Mouse (Mus musculus): ENCODE results near the gene Slc5a5. TPM values are rescaled to one million over a fixed set of nuclear protein-coding genes. Genes with fewer than 3 reads are reported as not detected.
"Not testable (repeated sequence)": the region's sequence is repeated elsewhere in the genome, so short reads cannot be mapped to it uniquely, and the experiment has no call there.

The Slc5a5 gene
- polyA plus RNA-seq, 1 experiment: not detected

DNA sequence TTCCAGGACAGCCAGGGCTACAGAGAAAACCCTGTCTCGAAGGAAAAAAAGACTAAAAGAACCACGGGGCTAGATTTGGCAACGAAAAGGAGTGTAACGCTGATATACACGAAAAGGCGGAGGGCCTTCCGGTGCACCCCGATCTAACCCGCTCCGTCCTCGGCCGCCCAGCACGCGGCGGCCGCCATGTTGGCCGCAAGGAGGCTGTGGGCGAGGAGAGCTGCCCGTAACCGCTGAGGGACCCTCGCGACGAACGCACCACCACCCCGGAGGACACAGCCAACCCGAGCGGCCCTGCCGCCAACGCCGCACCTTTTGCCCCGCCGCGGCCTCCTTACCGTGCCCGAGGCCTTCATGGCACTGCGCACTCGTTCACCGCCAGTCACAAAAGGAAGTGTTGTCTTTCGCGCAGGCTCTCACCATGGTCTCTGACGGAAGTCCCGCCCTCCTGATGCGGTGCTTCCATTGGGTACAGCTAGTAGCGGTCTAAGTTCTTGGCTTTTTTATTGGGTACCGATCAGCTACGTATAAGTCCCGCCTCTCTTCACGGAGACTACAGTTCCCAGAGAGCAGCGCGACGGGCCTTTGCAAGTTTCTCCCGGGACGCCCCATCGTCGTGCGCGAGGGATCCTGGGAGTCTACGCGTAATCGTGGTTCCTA, 4.6 kb upstream of the Slc5a5 start, which contains the start of gene Rpl18a:
Rpl18a (minus strand) TSS at position 392 of the 660 bp plus-strand sequence.
- Histone ChIP-seq H3K27ac (ENCODE audit: insufficient read depth, low read depth, low read length) (peak within 1 kb of the TSS; percentile 70; the same call in 1 of the 2 replicates), H3K4me3 (ENCODE audit: insufficient read depth, low read depth, low read length) (peak within 1 kb of the TSS; percentile 85), H3K4me1 (ENCODE audit: control insufficient read depth, insufficient read depth, low read length) (peaks cover 12% of the 10 kb centered on the region)
- under 1% methylated on average over 60 of the region's 60 CpGs for WGBS
- TF ChIP-seq POLR2A (IDR thresholded peaks at IDR 0.05; ENCODE audit: insufficient read depth, low read depth, low read length): peak; percentile 74
- no peak for TF ChIP-seq CTCF (IDR thresholded peaks at IDR 0.05; ENCODE audit: insufficient read depth, low read depth, low read length)

DNA sequence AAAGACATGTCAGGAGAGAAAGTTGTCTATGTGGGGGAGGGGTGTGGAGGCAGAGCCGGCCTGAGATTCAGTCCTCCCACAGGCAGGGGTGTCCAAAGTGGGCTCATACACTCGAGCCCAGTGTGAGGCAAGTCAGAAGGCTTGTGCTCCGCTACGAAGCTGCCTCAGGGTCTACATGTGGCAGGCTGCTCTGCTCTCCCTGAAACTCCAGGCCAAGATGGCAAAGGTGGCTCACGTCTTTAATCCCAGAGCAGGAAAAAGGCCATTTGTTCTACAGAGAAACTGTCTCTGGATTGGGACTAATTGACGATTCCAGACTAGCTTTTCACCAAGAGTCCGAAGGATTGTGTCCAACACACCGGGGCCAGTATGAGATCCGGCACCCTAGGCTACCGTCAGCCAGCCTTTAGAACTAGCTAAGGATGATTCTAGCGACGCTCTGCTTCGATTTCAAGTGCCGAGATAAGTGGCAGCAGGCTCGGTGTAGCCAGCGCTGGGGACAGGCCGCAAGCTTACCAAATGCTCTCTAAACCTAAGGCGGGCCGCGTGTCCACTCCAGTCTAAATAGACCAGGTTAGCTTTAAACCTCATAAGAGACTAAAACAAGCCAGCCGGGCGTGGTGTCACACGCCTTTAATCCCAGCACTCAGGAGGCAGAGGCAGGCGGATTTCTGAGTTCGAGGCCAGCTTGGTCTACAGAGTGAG, 3.9 kb upstream of the Slc5a5 start:
- TF ChIP-seq POLR2A (IDR thresholded peaks at IDR 0.05; ENCODE audit: insufficient read depth, low read depth, low read length): no peak
- no peak for TF ChIP-seq CTCF (IDR thresholded peaks at IDR 0.05; ENCODE audit: insufficient read depth, low read depth, low read length)
- peak overlapping the region; percentile 85 for H3K4me3 ChIP-seq (ENCODE audit: insufficient read depth, low read depth, low read length)
- H3K4me1 ChIP-seq (ENCODE audit: control insufficient read depth, insufficient read depth, low read length): peaks cover 12% of the 10 kb centered on the region
- 2% methylated on average over 25 of the region's 25 CpGs for WGBS
- H3K27ac ChIP-seq (ENCODE audit: insufficient read depth, low read depth, low read length): no peak overlapping the region

DNA sequence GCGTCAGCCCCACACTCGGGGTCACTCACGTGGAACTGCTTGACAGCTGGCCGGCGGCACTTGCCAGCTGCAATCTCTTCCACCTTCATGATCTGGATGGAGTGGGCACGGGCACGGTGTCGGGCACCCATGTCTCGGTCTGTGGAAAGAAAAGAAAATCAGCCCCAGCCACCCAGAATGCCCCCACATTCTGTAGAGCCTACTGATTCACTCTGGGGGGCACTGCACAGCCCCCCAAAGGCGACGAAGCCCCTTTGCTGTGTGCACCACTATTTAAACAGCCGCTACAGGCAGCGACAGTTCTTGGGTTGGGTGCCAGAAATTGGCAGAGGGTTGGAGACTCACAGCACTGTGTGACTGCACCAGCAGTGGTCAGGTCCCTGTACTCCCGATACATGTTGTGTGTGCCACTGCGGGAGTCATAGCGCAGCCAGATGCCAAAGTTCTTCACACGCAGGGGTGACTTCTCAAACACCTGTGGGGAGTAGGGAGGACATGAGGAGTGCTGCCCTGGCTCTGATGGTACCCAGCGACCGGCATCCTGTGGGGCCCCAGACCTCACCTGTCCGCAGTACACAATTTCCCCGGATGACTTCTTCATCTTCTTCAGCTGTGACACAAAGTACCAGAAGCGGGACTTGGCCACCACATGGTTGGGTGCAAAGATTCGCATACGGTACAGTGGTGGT, 3.2 kb upstream of the Slc5a5 start:
- Histone ChIP-seq H3K4me3 (ENCODE audit: insufficient read depth, low read depth, low read length) (peak overlapping the region; percentile 85; the same call in 1 of the 2 replicates), H3K4me1 (ENCODE audit: control insufficient read depth, insufficient read depth, low read length) (peaks cover 12% of the 10 kb centered on the region)
- H3K27ac ChIP-seq (ENCODE audit: insufficient read depth, low read depth, low read length): not testable (repeated sequence)
- WGBS: 74% methylated on average over 24 of the region's 24 CpGs

DNA sequence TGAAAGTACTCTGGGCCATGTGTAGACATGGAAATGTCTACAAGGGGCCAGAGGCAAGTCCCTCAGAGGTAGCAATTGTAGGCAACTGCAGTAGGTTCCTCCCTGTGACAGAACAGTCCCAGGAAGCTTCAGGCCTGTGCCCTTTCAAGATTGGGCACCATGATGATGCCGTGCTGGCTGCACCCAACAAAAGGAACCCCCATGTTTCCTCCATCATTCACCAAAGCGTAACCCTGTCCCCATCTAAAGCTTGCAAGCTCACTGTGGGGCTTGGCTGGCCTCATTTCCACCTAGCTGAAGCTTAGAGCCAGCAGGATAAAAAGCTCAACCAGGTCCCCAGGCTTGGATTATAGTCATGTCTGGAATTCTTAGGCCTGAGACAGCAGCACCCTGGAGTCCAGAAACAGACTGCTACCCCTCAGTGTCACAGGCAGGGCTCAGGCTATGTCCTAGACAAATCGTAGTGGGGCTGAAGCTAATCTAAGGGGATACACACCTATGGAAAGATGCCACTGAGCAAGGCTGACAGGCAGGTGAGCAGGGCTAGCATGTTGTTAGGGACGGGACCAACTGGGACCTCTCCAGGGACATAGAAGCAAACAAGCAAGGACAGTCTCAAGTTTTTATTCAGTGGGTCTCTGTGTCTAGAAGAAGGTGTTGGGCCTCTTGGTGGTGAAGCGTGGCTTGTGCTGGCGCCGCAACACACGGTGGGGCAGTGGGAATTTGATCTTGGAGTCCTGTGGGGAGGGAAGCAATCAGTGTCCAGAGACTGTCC, 2.4 kb upstream of the Slc5a5 start:
- TF ChIP-seq POLR2A (IDR thresholded peaks at IDR 0.05; ENCODE audit: insufficient read depth, low read depth, low read length) (no peak), CTCF (IDR thresholded peaks at IDR 0.05; ENCODE audit: insufficient read depth, low read depth, low read length) (no peak)
- Histone ChIP-seq H3K4me3 (ENCODE audit: insufficient read depth, low read depth, low read length) (no peak overlapping the region), H3K27ac (ENCODE audit: insufficient read depth, low read depth, low read length) (no peak overlapping the region), H3K4me1 (ENCODE audit: control insufficient read depth, insufficient read depth, low read length) (peaks cover 12% of the 10 kb centered on the region)
- 88% methylated on average over 8 of the region's 8 CpGs for WGBS

DNA sequence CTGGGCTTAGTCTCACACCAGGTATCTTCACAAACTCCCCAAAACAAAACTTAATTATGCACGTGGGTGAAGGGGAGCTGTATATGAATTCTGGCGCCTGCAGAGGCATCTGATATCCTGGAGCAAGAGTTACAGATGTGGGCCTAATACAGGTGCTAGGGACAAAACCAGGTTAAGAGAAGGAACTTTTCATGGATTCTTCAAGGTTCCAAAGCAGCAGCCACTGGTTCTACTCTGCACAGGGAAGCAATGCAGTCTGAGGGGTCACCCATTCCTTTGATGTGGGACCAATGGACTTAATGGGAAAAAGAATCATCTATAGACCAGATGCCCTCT, 1.8 kb upstream of the Slc5a5 start:
- peaks cover 12% of the 10 kb centered on the region for H3K4me1 ChIP-seq (ENCODE audit: control insufficient read depth, insufficient read depth, low read length)
- TF ChIP-seq POLR2A (IDR thresholded peaks at IDR 0.05; ENCODE audit: insufficient read depth, low read depth, low read length) (no peak), CTCF (IDR thresholded peaks at IDR 0.05; ENCODE audit: insufficient read depth, low read depth, low read length) (no peak)
- WGBS: 63% methylated on average over 2 of the region's 2 CpGs
- H3K4me3 ChIP-seq (ENCODE audit: insufficient read depth, low read depth, low read length): no peak overlapping the region
- H3K27ac ChIP-seq (ENCODE audit: insufficient read depth, low read depth, low read length): no peak overlapping the region

DNA sequence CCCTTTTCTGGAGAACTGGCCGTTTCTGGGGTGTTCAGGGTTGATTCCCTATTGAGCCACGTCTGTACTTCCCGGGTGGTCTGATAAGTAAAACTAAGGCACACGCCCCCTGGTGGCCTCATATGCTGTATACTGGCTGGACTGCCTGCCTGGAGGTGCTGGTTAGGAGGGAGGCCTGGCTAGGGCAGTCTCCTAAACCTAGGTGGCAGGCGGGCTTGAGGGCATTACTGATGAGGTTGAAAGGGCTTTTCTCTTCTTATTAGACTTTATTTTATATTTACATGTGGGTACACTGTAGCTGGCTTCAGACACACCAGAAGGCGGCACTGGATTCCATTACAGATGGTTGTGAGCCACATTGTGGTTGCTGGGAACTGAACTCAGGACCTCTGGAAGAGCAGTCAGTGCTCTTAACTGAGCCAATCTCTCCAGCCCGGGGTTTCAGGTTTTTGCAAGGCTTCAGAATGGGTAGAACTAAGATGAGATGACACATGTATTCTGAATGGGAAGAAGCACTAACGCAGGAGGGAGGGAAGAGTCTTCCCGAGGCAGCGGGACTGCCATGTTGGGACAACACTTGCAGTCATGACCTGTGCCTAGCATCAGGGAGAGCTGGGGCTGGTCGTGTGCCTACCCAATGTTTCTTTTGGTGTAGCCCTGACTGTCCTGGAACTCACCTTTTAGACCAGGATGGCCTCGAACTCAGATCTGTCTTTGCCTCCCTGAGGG, 1.3 kb upstream of the Slc5a5 start:
- H3K4me1 ChIP-seq (ENCODE audit: control insufficient read depth, insufficient read depth, low read length): peaks cover 12% of the 10 kb centered on the region
- 36% methylated on average over 12 of the region's 12 CpGs for WGBS
- H3K27ac ChIP-seq (ENCODE audit: insufficient read depth, low read depth, low read length): no peak overlapping the region
- H3K4me3 ChIP-seq (ENCODE audit: insufficient read depth, low read depth, low read length): no peak overlapping the region
- TF ChIP-seq POLR2A (IDR thresholded peaks at IDR 0.05; ENCODE audit: insufficient read depth, low read depth, low read length) (no peak), CTCF (IDR thresholded peaks at IDR 0.05; ENCODE audit: insufficient read depth, low read depth, low read length) (peak; percentile 39; the same call in 1 of the 2 replicates)

DNA sequence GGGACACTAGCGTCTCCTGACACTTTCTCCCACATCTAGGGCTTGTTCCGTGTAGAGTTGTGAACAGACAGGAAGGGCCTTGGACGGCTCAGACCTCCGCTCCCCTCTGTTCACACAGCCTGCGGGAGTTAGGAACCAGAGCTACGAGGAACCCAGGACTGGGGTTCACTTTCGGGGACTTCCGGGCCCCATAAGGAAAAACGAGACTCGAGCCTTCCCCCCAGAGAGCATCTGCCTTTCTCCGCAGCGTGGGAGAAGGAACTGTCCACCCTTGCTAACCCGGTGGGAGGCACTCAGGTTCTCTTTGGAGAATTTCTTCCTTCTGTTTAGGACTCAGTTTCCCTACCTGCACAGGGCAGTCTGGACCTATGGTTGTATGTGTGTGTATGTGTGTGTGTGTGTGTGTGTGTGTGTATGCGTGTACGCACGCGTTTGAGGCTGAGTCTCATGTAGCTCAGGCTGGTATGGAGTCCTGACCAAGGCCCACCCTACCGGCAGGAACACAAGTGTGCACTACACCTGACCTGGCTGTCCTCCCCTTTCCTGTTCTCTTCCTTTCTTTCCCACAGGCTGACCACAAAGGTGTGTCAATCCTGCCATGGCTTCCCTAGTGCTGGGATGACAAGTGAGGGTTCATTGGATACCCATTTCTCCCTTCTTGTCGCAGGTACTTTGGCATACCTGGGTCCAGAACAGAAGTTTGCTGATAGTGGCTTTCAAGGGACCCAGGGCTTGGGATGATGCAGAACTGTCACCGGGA, 519 bp upstream of the Slc5a5 start:
- no peak for TF ChIP-seq POLR2A (IDR thresholded peaks at IDR 0.05; ENCODE audit: insufficient read depth, low read depth, low read length)
- TF ChIP-seq CTCF (IDR thresholded peaks at IDR 0.05; ENCODE audit: insufficient read depth, low read depth, low read length): no peak
- 70% methylated on average over 20 of the region's 20 CpGs for WGBS

DNA sequence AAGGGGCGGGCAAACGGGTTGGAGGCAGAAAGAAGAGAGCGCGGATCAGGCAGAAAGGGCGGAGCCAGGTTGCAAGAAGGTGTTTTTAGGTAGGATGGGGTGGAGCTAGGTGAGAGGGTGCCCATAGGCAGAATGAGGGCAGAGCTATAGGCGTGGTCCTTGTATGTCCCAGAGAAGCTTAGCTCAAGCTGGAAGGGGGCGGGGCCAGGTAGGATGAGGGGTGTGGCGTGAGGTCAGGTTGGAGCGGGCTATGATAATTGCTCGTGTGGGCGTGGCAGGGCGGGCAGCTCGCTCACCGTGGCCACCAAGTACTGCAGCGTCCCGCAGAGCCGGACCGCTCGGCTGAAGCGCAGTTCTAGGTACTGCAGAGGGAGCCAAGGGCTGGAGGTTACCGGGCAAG, 1.2 kb downstream of the Slc5a5 start:
- Histone ChIP-seq H3K4me3 (ENCODE audit: insufficient read depth, low read depth, low read length) (no peak overlapping the region), H3K4me1 (ENCODE audit: control insufficient read depth, insufficient read depth, low read length) (peaks cover 10% of the 10 kb centered on the region), H3K27ac (ENCODE audit: insufficient read depth, low read depth, low read length) (no peak overlapping the region)
- 47% methylated on average over 21 of the region's 21 CpGs for WGBS
- TF ChIP-seq POLR2A (IDR thresholded peaks at IDR 0.05; ENCODE audit: insufficient read depth, low read depth, low read length) (no peak), CTCF (IDR thresholded peaks at IDR 0.05; ENCODE audit: insufficient read depth, low read depth, low read length) (no peak)

More for the DNA sequence above, 519 bp upstream of the Slc5a5 start:
- Histone ChIP-seq H3K4me1 (ENCODE audit: control insufficient read depth, insufficient read depth, low read length) (peaks cover 12% of the 10 kb centered on the region), H3K27ac (ENCODE audit: insufficient read depth, low read depth, low read length) (no peak overlapping the region), H3K4me3 (ENCODE audit: insufficient read depth, low read depth, low read length) (no peak overlapping the region)

All from olfactory bulb, adult 2 months (tissue).